Mouse (Mus musculus): ENCODE results near the gene Gstp1.

GRCm38 (mm10) chr19:4027576-4027975, 10.2 kb downstream of the Gstp1 start:
- TF ChIP-seq CTCF (conservative IDR thresholded peaks at IDR 0.05; ENCODE audit: insufficient read depth, insufficient read length, low read depth, low read length), result no peak
- TF ChIP-seq POLR2A (IDR thresholded peaks at IDR 0.05; ENCODE audit: low read depth, low read length), result no peak

Measured in kidney, adult 2 months (tissue).